Mouse (Mus musculus) erythroblast, embryonic 14.5 days (primary cell): ENCODE results near the gene Cpb2. TPM values are rescaled to one million over a fixed set of nuclear protein-coding genes. Genes with fewer than 3 reads are reported as not detected.

Source experiments
- H3K27me3 ChIP-seq: 2 replicates; pipeline ENCODE4 v1.6.1; 2012; ENCODE audit warnings: inconsistent platforms; ENCODE audit not compliant: control insufficient read depth
- H3K36me3 ChIP-seq: 2 replicates; pipeline ENCODE4 v1.6.1; 2012; ENCODE audit warnings: mild to moderate bottlenecking, inconsistent platforms; ENCODE audit not compliant: control insufficient read depth
- H3K4me1 ChIP-seq: 2 replicates; pipeline ENCODE4 v1.6.1; 2012; ENCODE audit warnings: inconsistent platforms; ENCODE audit not compliant: control insufficient read depth
- H3K4me3 ChIP-seq: replicated peaks from 2 replicates; pipeline ENCODE3; 2012; ENCODE audit warnings: moderate library complexity, mild to moderate bottlenecking, inconsistent platforms
- H3K9me3 ChIP-seq: 2 replicates; pipeline ENCODE4 v1.6.1; 2012; ENCODE audit warnings: low read length, inconsistent platforms, mixed read lengths; ENCODE audit not compliant: control insufficient read depth
- GATA1 ChIP-seq: IDR thresholded peaks from 2 replicates; pipeline ENCODE4 v1.6.1; 2012; ENCODE audit warnings: low read length, inconsistent platforms, mixed read lengths
- TAL1 ChIP-seq: IDR thresholded peaks from 3 replicates; pipeline ENCODE4 v1.6.1; 2012; ENCODE audit warnings: low read length, inconsistent platforms, mixed read lengths
- polyA plus RNA-seq: library from polyadenylated mRNA; stranded (reverse); fragments of >175 nt; gene quantifications from 2 replicates; pipeline ENCODE4 v1.2.3, GENCODE M21; 2012

Cpb2 gene
- polyA plus RNA-seq, 1 experiment: not detected

DNA sequence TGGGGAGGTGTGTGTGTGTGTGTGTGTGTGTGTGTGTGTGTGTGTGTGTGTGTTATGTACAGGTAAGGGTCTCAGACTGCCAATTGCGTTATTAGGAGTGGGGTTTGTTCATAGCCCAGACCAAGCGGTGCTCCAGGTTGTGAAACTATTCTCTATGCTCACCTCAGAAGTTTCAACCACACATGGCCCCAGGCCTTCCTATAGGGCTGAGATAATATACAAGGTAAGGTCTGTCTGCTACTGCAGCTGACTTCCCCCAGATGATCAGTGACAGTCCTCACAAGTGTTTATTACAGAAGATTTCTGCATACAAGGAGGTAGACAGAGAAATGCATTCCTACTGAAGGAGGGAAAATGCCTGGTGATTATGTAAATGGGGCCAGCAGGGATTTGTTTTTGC lies 23.2 kb upstream of the Cpb2 start:
- Histone ChIP-seq H3K4me3 (no peak overlapping the region), H3K9me3 (no peaks in the 10 kb centered on the region), H3K27me3 (no peaks in the 10 kb centered on the region), H3K36me3 (no peaks in the 10 kb centered on the region), H3K4me1 (peaks cover 4% of the 10 kb centered on the region)
- TF ChIP-seq GATA1: no peak
- no peak for TF ChIP-seq TAL1

DNA sequence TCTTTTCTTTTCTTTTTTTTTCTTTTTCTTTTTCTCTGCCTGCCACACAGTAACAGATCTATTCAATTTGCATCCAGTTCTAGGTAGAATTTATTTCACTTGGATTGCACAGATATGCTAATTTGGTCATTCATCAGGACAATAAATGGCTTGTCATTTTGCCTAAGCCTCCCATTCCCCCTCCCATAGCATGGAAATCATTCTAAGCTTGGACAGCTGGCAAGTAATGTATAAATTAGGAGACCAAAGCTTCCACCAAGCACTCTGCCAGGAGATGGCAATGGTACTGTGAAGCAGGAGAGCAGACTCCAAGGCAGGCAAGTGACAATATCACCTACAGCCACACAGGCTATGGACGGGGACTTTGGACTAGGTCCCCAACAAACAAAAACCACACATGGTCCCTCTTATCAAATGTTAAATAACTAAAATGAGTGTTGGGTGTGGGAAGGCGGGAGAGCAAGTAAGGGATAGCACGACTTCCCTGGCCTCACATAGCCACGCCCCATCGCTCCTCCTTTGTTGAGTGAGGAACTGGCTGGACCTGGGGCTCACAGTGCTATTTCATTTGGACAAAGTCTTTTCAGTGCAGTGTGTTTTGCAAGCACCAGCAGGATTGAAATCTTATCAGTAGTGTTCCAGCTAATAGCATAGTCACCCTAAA lies 22.7 kb upstream of the Cpb2 start:
- Histone ChIP-seq H3K4me3 (no peak overlapping the region), H3K9me3 (no peaks in the 10 kb centered on the region), H3K4me1 (peaks cover 4% of the 10 kb centered on the region), H3K27me3 (no peaks in the 10 kb centered on the region), H3K36me3 (no peaks in the 10 kb centered on the region)
- TF ChIP-seq GATA1: no peak
- no peak for TF ChIP-seq TAL1

DNA sequence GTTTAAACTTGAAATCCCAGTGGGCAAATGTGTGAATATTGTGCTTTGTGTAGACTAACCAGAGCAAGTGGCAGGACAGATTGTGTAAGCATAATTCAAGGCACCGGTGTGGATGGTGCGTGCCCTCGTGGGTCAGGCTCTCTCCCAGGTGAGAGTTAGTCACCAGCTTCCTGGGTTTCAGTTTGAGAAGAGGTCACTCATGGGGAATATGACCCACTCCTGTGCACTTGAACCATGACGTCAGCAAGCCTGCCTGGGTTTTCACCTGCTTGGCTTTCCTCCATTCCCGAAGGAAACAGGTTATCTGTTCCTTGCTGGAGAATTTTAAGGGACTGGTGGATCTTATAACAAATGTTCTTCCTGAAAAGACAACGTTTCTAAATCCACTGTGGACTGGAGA lies 19.7 kb upstream of the Cpb2 start:
- H3K36me3 ChIP-seq: no peaks in the 10 kb centered on the region
- H3K9me3 ChIP-seq: no peaks in the 10 kb centered on the region
- H3K4me1 ChIP-seq: peaks cover 4% of the 10 kb centered on the region
- TF ChIP-seq GATA1: no peak
- H3K4me3 ChIP-seq: no peak overlapping the region
- H3K27me3 ChIP-seq: no peaks in the 10 kb centered on the region

DNA sequence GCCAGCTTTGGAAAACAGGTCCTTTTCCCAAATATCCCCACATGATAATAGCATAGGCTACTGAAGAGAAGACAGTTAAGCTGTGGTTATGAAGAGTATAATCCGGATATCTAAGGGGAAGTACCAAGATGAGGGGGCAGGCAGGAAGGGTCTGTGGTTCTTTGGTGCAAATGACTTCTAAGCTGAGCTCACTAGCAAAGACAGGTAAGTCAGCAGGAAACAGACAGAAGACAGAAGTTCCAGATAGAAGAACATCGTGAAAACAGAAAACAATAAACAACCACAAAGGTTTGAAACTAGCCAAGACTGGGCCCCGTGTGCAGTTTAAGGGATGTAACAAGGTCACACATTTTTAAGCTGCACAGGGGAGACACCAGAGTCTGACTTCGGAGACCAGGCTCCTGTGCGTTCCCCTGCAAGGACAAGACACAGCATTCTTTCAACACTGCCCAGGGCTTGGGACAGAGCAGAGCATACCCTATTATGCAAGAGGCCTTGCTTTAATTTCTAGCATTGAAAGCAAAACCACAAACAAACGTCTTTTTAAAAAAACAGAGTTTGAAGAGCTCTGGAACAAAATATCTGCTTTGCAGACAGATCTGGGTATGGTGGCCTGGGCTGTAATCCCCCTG lies 14.5 kb upstream of the Cpb2 start:
- no peaks in the 10 kb centered on the region for H3K36me3 ChIP-seq
- TF ChIP-seq TAL1: no peak
- no peak for TF ChIP-seq GATA1

DNA sequence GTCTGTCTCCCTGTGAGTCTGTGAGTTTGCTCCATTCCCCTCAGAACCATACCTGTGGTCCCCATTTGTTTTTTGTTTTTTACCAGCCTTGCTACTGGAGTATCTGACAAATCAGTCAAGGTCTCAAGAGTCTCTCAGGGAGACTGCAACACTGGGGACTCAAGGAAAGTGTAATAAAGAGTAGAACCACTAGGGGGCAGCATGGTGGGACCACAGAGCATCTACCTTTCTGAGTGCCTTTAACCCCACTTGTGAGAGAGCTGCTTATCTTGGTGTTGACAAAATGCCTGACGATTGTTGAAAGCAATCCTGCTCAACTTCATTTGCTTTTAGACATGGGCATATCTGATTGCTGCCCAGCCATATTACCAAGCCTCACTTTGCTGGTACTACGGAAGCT lies 12.3 kb upstream of the Cpb2 start:
- Histone ChIP-seq H3K4me1 (no peaks in the 10 kb centered on the region), H3K27me3 (no peaks in the 10 kb centered on the region), H3K36me3 (no peaks in the 10 kb centered on the region), H3K9me3 (no peaks in the 10 kb centered on the region), H3K4me3 (no peak overlapping the region)
- TF ChIP-seq GATA1: no peak
- TF ChIP-seq TAL1: no peak

More for the DNA sequence above, 14.5 kb upstream of the Cpb2 start:
- Histone ChIP-seq H3K4me1 (no peaks in the 10 kb centered on the region), H3K4me3 (no peak overlapping the region), H3K9me3 (no peaks in the 10 kb centered on the region), H3K27me3 (no peaks in the 10 kb centered on the region)

DNA sequence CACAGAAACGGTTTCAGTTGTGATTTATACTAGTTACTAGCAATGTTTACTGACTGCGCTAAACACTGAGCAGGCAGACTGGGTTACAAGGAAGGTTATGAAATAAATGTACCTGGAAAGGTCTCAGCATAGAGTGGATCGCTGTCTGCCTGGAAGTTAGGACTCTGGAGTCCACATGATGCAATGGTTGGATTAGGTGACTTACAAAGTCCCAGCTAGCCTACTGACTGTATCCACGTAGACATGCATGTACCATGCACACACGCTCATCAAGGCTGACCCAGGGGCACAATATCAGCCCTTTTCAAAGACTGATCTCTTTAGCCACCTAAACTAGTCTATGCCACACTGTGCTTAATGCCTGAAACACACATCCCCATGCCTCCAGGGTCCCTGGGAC lies 9.0 kb upstream of the Cpb2 start:
- no peak for TF ChIP-seq TAL1
- no peak for TF ChIP-seq GATA1
- no peaks in the 10 kb centered on the region for H3K36me3 ChIP-seq
- H3K27me3 ChIP-seq: no peaks in the 10 kb centered on the region
- peaks cover 2% of the 10 kb centered on the region; the same call in 1 of the 2 replicates for H3K4me1 ChIP-seq
- H3K9me3 ChIP-seq: no peaks in the 10 kb centered on the region
- H3K4me3 ChIP-seq: no peak overlapping the region

- H3K4me3 ChIP-seq: no peak overlapping the region
- peaks cover 5% of the 10 kb centered on the region for H3K4me1 ChIP-seq
- H3K9me3 ChIP-seq: no peaks in the 10 kb centered on the region
- no peaks in the 10 kb centered on the region for H3K36me3 ChIP-seq
- TF ChIP-seq TAL1 (no peak), GATA1 (no peak)
- no peaks in the 10 kb centered on the region for H3K27me3 ChIP-seq
Measured at GRCm38 (mm10) chr14:75235552-75235951, 6.5 kb upstream of the Cpb2 start.

GRCm38 (mm10) chr14:75235955-75236635 lies 6.0 kb upstream of the Cpb2 start:
- Histone ChIP-seq H3K27me3 (no peaks in the 10 kb centered on the region), H3K4me1 (peaks cover 5% of the 10 kb centered on the region), H3K4me3 (no peak overlapping the region), H3K36me3 (no peaks in the 10 kb centered on the region), H3K9me3 (no peaks in the 10 kb centered on the region)
- no peak for TF ChIP-seq GATA1
- no peak for TF ChIP-seq TAL1

DNA sequence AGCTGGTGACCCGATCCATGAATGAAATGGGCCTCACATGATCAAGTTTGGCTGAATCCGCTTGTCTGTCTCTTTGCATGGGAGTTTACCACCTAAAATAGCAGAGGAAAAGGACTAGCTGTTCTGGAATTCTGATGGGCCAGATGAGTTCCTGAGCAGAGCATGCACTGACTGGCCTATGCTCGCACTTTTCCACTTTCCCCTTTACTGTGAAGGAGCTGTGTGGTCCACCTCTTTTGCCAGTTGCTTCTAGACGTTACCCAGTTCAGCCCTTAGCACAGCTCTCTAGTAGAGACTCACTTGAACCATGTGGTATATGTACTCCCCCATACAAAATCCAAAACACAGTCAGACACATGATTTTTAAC lies 5.5 kb upstream of the Cpb2 start:
- Histone ChIP-seq H3K4me3 (no peak overlapping the region), H3K4me1 (peaks cover 5% of the 10 kb centered on the region), H3K36me3 (no peaks in the 10 kb centered on the region), H3K9me3 (no peaks in the 10 kb centered on the region), H3K27me3 (no peaks in the 10 kb centered on the region)
- TF ChIP-seq TAL1 (no peak), GATA1 (no peak)
